Mouse (Mus musculus): Measurements from ENCODE around the gene Lpo.
A peak's percentile ranks its signal among the peaks of the same experiment; 100 is the strongest.

GRCm38 (mm10) chr11:87760301-87761081, 67.6 kb downstream of the Lpo start, which contains the start of gene Tspoap1:
- TF ChIP-seq POLR2A (IDR thresholded peaks at IDR 0.05; ENCODE audit: extremely low read depth, insufficient read depth, low read length) (peak; percentile 95), CTCF (IDR thresholded peaks at IDR 0.05; ENCODE audit: extremely low read depth, insufficient read depth, low read length) (no peak)
